Comparison of ENCODE assay signal across 10 mouse cellular contexts in genomic region chr15:89557996-89558390, GRCm38 (mm10). TPM values are rescaled to one million over a fixed set of nuclear protein-coding genes. Genes with fewer than 3 reads are reported as not detected.
DNase-seq lines count a peak whose midpoint lies in the region; ATAC-seq and TF ChIP-seq lines count a peak whose summit lies in the region.
"Had no signal": no experiment of that assay in that cellular context is flagged by ENCODE, and none has a peak within 500 bp of the region (broad histone marks: within the 10 kb centered on the region; RNA-seq: fewer than 3 reads in every experiment).

No protein-coding gene starts in this region.

- 0 out of 2 replicates have a peak overlapping the region, but pooled peaks have one; percentile 7 for H3K9ac ChIP-seq in limb, embryonic 14.5 days (ENCODE audit: low read depth, low read length, severe bottlenecking)

- peak; percentile 40 for DNase-seq in embryo, embryonic 10 days (ENCODE audit: low spot score)
- no peak for DNase-seq in embryo, embryonic 9.5 days (ENCODE audit: extremely low spot score)
- no peak for DNase-seq in limb, embryonic 14.5 days (ENCODE audit: low spot score)
- no peak for DNase-seq in right cerebral cortex, postnatal 10 days (ENCODE audit: low spot score in 2 of 2)
- no peak for DNase-seq in left cerebral cortex, postnatal 25 days (ENCODE audit: low spot score in 2 of 2)
- DNase-seq: lung, postnatal 36 days had no signal

- H3K27ac ChIP-seq in limb, embryonic 14.5 days (replicated peaks; ENCODE audit: low read depth, low read length): no peak overlapping the region

- H3K4me1 ChIP-seq in megakaryocyte, embryonic 14.5 days: peaks cover 46% of the 10 kb centered on the region
- peaks cover 14% of the 10 kb centered on the region; the same call in 1 of the 2 replicates for H3K4me1 ChIP-seq in limb, embryonic 14.5 days (ENCODE audit: control insufficient read depth, insufficient read depth, low read length)

- intact Hi-C loops in left cerebral cortex, postnatal 25 days (cut with DNase I): no loop called here

- TF ChIP-seq POLR2A in limb, embryonic 14.5 days (IDR thresholded peaks at IDR 0.05; ENCODE audit: borderline replicate concordance, extremely low read depth, insufficient read depth, insufficient read length): no peak

- peak overlapping the region; percentile 14 for H3K4me3 ChIP-seq in megakaryocyte, embryonic 14.5 days (replicated peaks)
- peak overlapping the region; percentile 22 for H3K4me3 ChIP-seq in limb, embryonic 14.5 days (replicated peaks; ENCODE audit: low read length)

- H3K27me3 ChIP-seq in megakaryocyte, embryonic 14.5 days (replicated peaks): no peaks in the 10 kb centered on the region
- peaks cover 34% of the 10 kb centered on the region for H3K27me3 ChIP-seq in limb, embryonic 14.5 days (ENCODE audit: control insufficient read depth, insufficient read depth, low read length)

- 9% methylated on average over 30 of the region's 34 CpGs for WGBS in limb, embryonic 14.5 days

- ATAC-seq in megakaryocyte, adult 5-6 weeks (ENCODE audit: poor library complexity, severe bottlenecking): no peak
- ATAC-seq in limb, embryonic 14.5 days (ENCODE audit: low FRiP score, low read depth): no peak
- ATAC-seq in granulocyte monocyte progenitor cell, adult 5-6 weeks (replicated peaks; ENCODE audit: poor library complexity, severe bottlenecking): no peak

- no peaks in the 10 kb centered on the region for H3K9me3 ChIP-seq in megakaryocyte, embryonic 14.5 days
- no peaks in the 10 kb centered on the region for H3K9me3 ChIP-seq in limb, embryonic 14.5 days (ENCODE audit: control insufficient read depth, low read length)

- H3K4me2 ChIP-seq in limb, embryonic 14.5 days (replicated peaks; ENCODE audit: low read depth, low read length, severe bottlenecking): peak overlapping the region; percentile 33

- peaks cover 77% of the 10 kb centered on the region for H3K36me3 ChIP-seq in megakaryocyte, embryonic 14.5 days (replicated peaks; ENCODE audit: low read length)
- peaks cover 9% of the 10 kb centered on the region; the same call in 1 of the 2 replicates for H3K36me3 ChIP-seq in limb, embryonic 14.5 days (ENCODE audit: control insufficient read depth, insufficient read depth, low read length)

RNA-seq across cellular contexts. Expression of gene Acr, which starts 10.1 kb away (rescaled TPM):
- polyA plus RNA-seq in megakaryocyte, embryonic 14.5 days (2012; ENCODE audit: insufficient read depth, low replicate concordance): 0.49 and 3.0 TPM in 2 replicates
- not detected in 2 replicates for total RNA-seq in megakaryocyte, adult 5-6 weeks (2015)
- not detected in 2 replicates for total RNA-seq in megakaryocyte, adult 5-6 weeks (2017)
- polyA plus RNA-seq in limb, embryonic 14.5 days (2012; rRNA removed): 1.4 and 2.5 TPM in 2 replicates
- 0.21 and 0.61 TPM in 2 replicates for polyA plus RNA-seq in limb, embryonic 14.5 days (2014; fragmentation: Nextera tagmentation; extraction: Ambion mirVana)
- total RNA-seq in granulocyte monocyte progenitor cell, adult 5-6 weeks (2014; fragmentation: Nextera tagmentation): not detected in 2 replicates
- total RNA-seq in granulocyte monocyte progenitor cell, adult 5-6 weeks (2017): not detected in 2 replicates
- 1 to 10 TPM; 1.1 to 1.5 TPM for total RNA-seq in left cerebral cortex, postnatal 25 days (2021)
- total RNA-seq: hematopoietic stem cell, adult 5-6 weeks had no signal

RNA-seq across cellular contexts. Expression of gene Rabl2, which starts 33.7 kb away (rescaled TPM):
- polyA plus RNA-seq in megakaryocyte, embryonic 14.5 days (2012; ENCODE audit: insufficient read depth, low replicate concordance): 15.1 TPM in 1 of 2 replicates, not detected in the other
- 2.7 and 5.0 TPM in 2 replicates for total RNA-seq in megakaryocyte, adult 5-6 weeks (2015)
- 1.1 and 1.6 TPM in 2 replicates for total RNA-seq in megakaryocyte, adult 5-6 weeks (2017)
- polyA plus RNA-seq in limb, embryonic 14.5 days (2012; rRNA removed): 69.2 and 69.6 TPM in 2 replicates
- 42.4 and 51.1 TPM in 2 replicates for polyA plus RNA-seq in limb, embryonic 14.5 days (2014; fragmentation: Nextera tagmentation; extraction: Ambion mirVana)
- 10.2 and 16.8 TPM in 2 replicates for total RNA-seq in granulocyte monocyte progenitor cell, adult 5-6 weeks (2014; fragmentation: Nextera tagmentation)
- 11.1 and 18.9 TPM in 2 replicates for total RNA-seq in granulocyte monocyte progenitor cell, adult 5-6 weeks (2017)
- 10 to 100 TPM; 36.9 to 37.1 TPM for total RNA-seq in left cerebral cortex, postnatal 25 days (2021)

RNA-seq across cellular contexts. Expression of gene Shank3, which starts 58.6 kb away (rescaled TPM):
- 37.4 and 85.0 TPM in 2 replicates for polyA plus RNA-seq in megakaryocyte, embryonic 14.5 days (2012; ENCODE audit: insufficient read depth, low replicate concordance)
- total RNA-seq in megakaryocyte, adult 5-6 weeks (2015): 0.09 and 0.11 TPM in 2 replicates
- not detected in 2 replicates for total RNA-seq in megakaryocyte, adult 5-6 weeks (2017)
- 18.4 and 25.1 TPM in 2 replicates for polyA plus RNA-seq in limb, embryonic 14.5 days (2012; rRNA removed)
- polyA plus RNA-seq in limb, embryonic 14.5 days (2014; fragmentation: Nextera tagmentation; extraction: Ambion mirVana): 2.4 and 2.7 TPM in 2 replicates
- total RNA-seq in granulocyte monocyte progenitor cell, adult 5-6 weeks (2014; fragmentation: Nextera tagmentation): 0.34 and 0.58 TPM in 2 replicates
- total RNA-seq in granulocyte monocyte progenitor cell, adult 5-6 weeks (2017): 0.26 and 0.47 TPM in 2 replicates
- total RNA-seq in left cerebral cortex, postnatal 25 days (2021): 100 to 1,000 TPM; 210 to 243 TPM

Comparison
In these comparisons a context has a peak if more than half of its experiments do, and no peak if none do; other contexts are left out.
1. RNA of gene Shank3, which starts 58.6 kb away (total RNA-seq): 210 to 243 TPM in left cerebral cortex, postnatal 25 days; 0.26 to 0.58 TPM in granulocyte monocyte progenitor cell, adult 5-6 weeks and 0.09 to 0.11 TPM in megakaryocyte, adult 5-6 weeks; every median in the first group is over 100 times any median in the second.